In genomic region chr1:181793541-181793940, GRCm38 (mm10) we compare ENCODE assay signal across 8 mouse cellular contexts. TPM values are rescaled to one million over a fixed set of nuclear protein-coding genes. Genes with fewer than 3 reads are reported as not detected.
A peak's percentile ranks its signal among the peaks of the same experiment; 100 is the strongest.
DNase-seq lines count a peak whose midpoint lies in the region; ATAC-seq and TF ChIP-seq lines count a peak whose summit lies in the region.

No protein-coding gene starts in this region.

- H3K27ac ChIP-seq in forebrain, postnatal 0 days (ENCODE audit: low read depth, low read length), result no peak overlapping the region
- H3K27ac ChIP-seq in forebrain, embryonic 13.5 days, result no peak overlapping the region
- H3K27ac ChIP-seq in heart, postnatal 0 days (ENCODE audit: low read depth), result peak overlapping the region; percentile 79
- H3K27ac ChIP-seq in limb, embryonic 13.5 days, result peak overlapping the region; percentile 12; the same call in 1 of the 2 replicates
- H3K27ac ChIP-seq in forebrain, embryonic 16.5 days (ENCODE audit: low read length), result no peak overlapping the region

- no peaks in the 10 kb centered on the region for H3K36me3 ChIP-seq in forebrain, postnatal 0 days (ENCODE audit: insufficient read depth)
- H3K36me3 ChIP-seq in forebrain, embryonic 13.5 days (ENCODE audit: poor library complexity, severe bottlenecking), result no peaks in the 10 kb centered on the region
- no peaks in the 10 kb centered on the region for H3K36me3 ChIP-seq in heart, postnatal 0 days (replicated peaks; ENCODE audit: control insufficient read depth, insufficient read depth, low read length)
- H3K36me3 ChIP-seq in limb, embryonic 13.5 days, result no peaks in the 10 kb centered on the region
- H3K36me3 ChIP-seq in forebrain, embryonic 16.5 days (ENCODE audit: control insufficient read depth, insufficient read depth), result no peaks in the 10 kb centered on the region

- no peaks in the 10 kb centered on the region for H3K9me3 ChIP-seq in forebrain, postnatal 0 days (ENCODE audit: low read length)
- no peaks in the 10 kb centered on the region for H3K9me3 ChIP-seq in forebrain, embryonic 13.5 days (replicated peaks)
- no peaks in the 10 kb centered on the region for H3K9me3 ChIP-seq in heart, postnatal 0 days (replicated peaks; ENCODE audit: control insufficient read depth, low read length)
- H3K9me3 ChIP-seq in limb, embryonic 13.5 days, result no peaks in the 10 kb centered on the region
- H3K9me3 ChIP-seq in forebrain, embryonic 16.5 days (ENCODE audit: control insufficient read depth, low read length), result no peaks in the 10 kb centered on the region

- no peak for TF ChIP-seq CTCF in forebrain, postnatal 0 days (IDR thresholded peaks at IDR 0.05; ENCODE audit: low read depth)
- TF ChIP-seq CTCF in brain, embryonic 14.5 days (IDR thresholded peaks at IDR 0.05; ENCODE audit: borderline replicate concordance, extremely low read depth, insufficient read depth, insufficient read length), result no peak
- no peak for TF ChIP-seq CTCF in heart, postnatal 0 days (IDR thresholded peaks at IDR 0.05; ENCODE audit: low read depth)

- TF ChIP-seq POLR2A in brain, embryonic 14.5 days (IDR thresholded peaks at IDR 0.05; ENCODE audit: borderline replicate concordance, extremely low read depth, insufficient read depth, insufficient read length, poor library complexity, severe bottlenecking), result no peak

- 27% methylated on average over 2 of the region's 2 CpGs for WGBS in forebrain, postnatal 0 days
- WGBS in forebrain, embryonic 13.5 days, result 54% methylated on average over 2 of the region's 2 CpGs
- WGBS in heart, postnatal 0 days, result 29% methylated on average over 2 of the region's 2 CpGs
- 33% methylated on average over 2 of the region's 2 CpGs for WGBS in limb, embryonic 13.5 days
- 21% methylated on average over 2 of the region's 2 CpGs for WGBS in forebrain, embryonic 16.5 days

- no peaks in the 10 kb centered on the region for H3K27me3 ChIP-seq in forebrain, postnatal 0 days (ENCODE audit: insufficient read depth, low read length)
- no peaks in the 10 kb centered on the region for H3K27me3 ChIP-seq in forebrain, embryonic 13.5 days
- no peaks in the 10 kb centered on the region for H3K27me3 ChIP-seq in heart, postnatal 0 days (ENCODE audit: control insufficient read depth, insufficient read depth, low read length)
- H3K27me3 ChIP-seq in limb, embryonic 13.5 days, result no peaks in the 10 kb centered on the region
- no peaks in the 10 kb centered on the region for H3K27me3 ChIP-seq in forebrain, embryonic 16.5 days (replicated peaks; ENCODE audit: control insufficient read depth, insufficient read depth, low read length)

- no peaks in the 10 kb centered on the region for H3K4me1 ChIP-seq in forebrain, postnatal 0 days (ENCODE audit: insufficient read depth)
- peaks cover 8% of the 10 kb centered on the region; the same call in 1 of the 2 replicates for H3K4me1 ChIP-seq in forebrain, embryonic 13.5 days
- H3K4me1 ChIP-seq in heart, postnatal 0 days (ENCODE audit: control insufficient read depth, insufficient read depth), result no peaks in the 10 kb centered on the region
- peaks cover 18% of the 10 kb centered on the region for H3K4me1 ChIP-seq in limb, embryonic 13.5 days
- H3K4me1 ChIP-seq in forebrain, embryonic 16.5 days (replicated peaks; ENCODE audit: control insufficient read depth, insufficient read depth, low read length), result no peaks in the 10 kb centered on the region

- no peak overlapping the region for H3K4me2 ChIP-seq in forebrain, postnatal 0 days (ENCODE audit: low read depth)
- H3K4me2 ChIP-seq in forebrain, embryonic 13.5 days, result no peak overlapping the region
- no peak overlapping the region for H3K4me2 ChIP-seq in heart, postnatal 0 days (ENCODE audit: low read depth, low read length)
- no peak overlapping the region for H3K4me2 ChIP-seq in limb, embryonic 13.5 days (replicated peaks)
- no peak overlapping the region for H3K4me2 ChIP-seq in forebrain, embryonic 16.5 days (ENCODE audit: low read length)

- no peak overlapping the region for H3K4me3 ChIP-seq in forebrain, postnatal 0 days (ENCODE audit: low read depth, low read length)
- no peak overlapping the region for H3K4me3 ChIP-seq in forebrain, embryonic 13.5 days
- H3K4me3 ChIP-seq in heart, postnatal 0 days (ENCODE audit: low read depth, low read length), result no peak overlapping the region
- no peak overlapping the region for H3K4me3 ChIP-seq in limb, embryonic 13.5 days
- H3K4me3 ChIP-seq in forebrain, embryonic 16.5 days (replicated peaks; ENCODE audit: low read length), result no peak overlapping the region

- no peak for ATAC-seq in forebrain, postnatal 0 days
- ATAC-seq in forebrain, embryonic 13.5 days, result no peak
- peak; percentile 89 for ATAC-seq in heart, postnatal 0 days (ENCODE audit: insufficient read depth, low read depth)
- ATAC-seq in limb, embryonic 13.5 days (ENCODE audit: low FRiP score, low read depth), result no peak
- ATAC-seq in forebrain, embryonic 16.5 days, result no peak

- peak; percentile 72 for TF ChIP-seq EP300 in heart, postnatal 0 days (IDR thresholded peaks at IDR 0.05; ENCODE audit: low read depth)

- DNase-seq in forebrain, postnatal 0 days, result peak; percentile 14
- peak; percentile 59 for DNase-seq in brain, embryonic 14.5 days (ENCODE audit: low read depth)
- DNase-seq in heart, postnatal 0 days (ENCODE audit: low spot score), result peak; percentile 66
- DNase-seq in spleen, adult 12 weeks (ENCODE audit: low spot score), result no peak
- DNase-seq in cerebellum, postnatal 14 days, result no peak

- H3K9ac ChIP-seq in forebrain, postnatal 0 days, result no peak overlapping the region
- no peak overlapping the region for H3K9ac ChIP-seq in forebrain, embryonic 13.5 days
- H3K9ac ChIP-seq in heart, postnatal 0 days (replicated peaks; ENCODE audit: low read depth, low read length), result no peak overlapping the region
- no peak overlapping the region for H3K9ac ChIP-seq in limb, embryonic 13.5 days
- no peak overlapping the region for H3K9ac ChIP-seq in forebrain, embryonic 16.5 days (replicated peaks; ENCODE audit: low read depth, low read length)

RNA-seq across cellular contexts. Expression of gene Lbr, which starts 49.3 kb away (rescaled TPM):
- total RNA-seq in forebrain, postnatal 0 days (2014; rRNA removed), result 21.9 and 23.7 TPM in 2 replicates
- 17.7 and 19.8 TPM in 2 replicates for polyA plus RNA-seq in forebrain, postnatal 0 days (2015; fragmentation: Nextera tagmentation; extraction: Ambion mirVana)
- 93.6 and 102 TPM in 2 replicates for polyA plus RNA-seq in forebrain, embryonic 13.5 days (2015; fragmentation: Nextera tagmentation; extraction: Ambion mirVana)
- polyA plus RNA-seq in brain, embryonic 14.5 days (2012; rRNA removed), result 24.0 and 31.2 TPM in 2 replicates
- 47.2 and 71.9 TPM in 2 replicates for total RNA-seq in heart, postnatal 0 days (2014; rRNA removed; ENCODE audit: low replicate concordance)
- 29.7 and 31.3 TPM in 2 replicates for polyA plus RNA-seq in heart, postnatal 0 days (2015; fragmentation: Nextera tagmentation; extraction: Ambion mirVana)
- 110 and 114 TPM in 2 replicates for polyA plus RNA-seq in limb, embryonic 13.5 days (2015; fragmentation: Nextera tagmentation; extraction: Ambion mirVana)
- 51.2 and 60.6 TPM in 2 replicates for polyA plus RNA-seq in forebrain, embryonic 16.5 days (2015; fragmentation: Nextera tagmentation; extraction: Ambion mirVana)

Comparison
In these comparisons a context has a peak if more than half of its experiments do, and no peak if none do; other contexts are left out.
1. DNase-seq: peak in forebrain, postnatal 0 days (single experiment), brain, embryonic 14.5 days (single experiment) and heart, postnatal 0 days (single experiment); none in spleen, adult 12 weeks (single experiment) and cerebellum, postnatal 14 days (0 of 2).
2. H3K27ac ChIP-seq: peak in heart, postnatal 0 days (single experiment) and limb, embryonic 13.5 days (single experiment); none in forebrain, postnatal 0 days (single experiment), forebrain, embryonic 13.5 days (single experiment) and forebrain, embryonic 16.5 days (single experiment).